Mouse (Mus musculus) G1E (cell line): ENCODE results near the gene Sun1.

Experiments
- CTCF ChIP-seq: IDR thresholded peaks from 2 replicates; pipeline ENCODE4 v1.5.1; 2012; ENCODE audit warnings: low read depth, low read length, inconsistent platforms, mixed read lengths
- TAL1 ChIP-seq: conservative IDR thresholded peaks from 2 replicates; pipeline ENCODE4 v1.6.1; 2012; ENCODE audit warnings: low read depth, low read length, inconsistent platforms, mixed read lengths

GRCm38 (mm10) chr5:139190958-139191357 lies 9.5 kb upstream of the Sun1 start:
- TF ChIP-seq TAL1, result no peak
- no peak for TF ChIP-seq CTCF
